Mouse (Mus musculus): ENCODE measurements around the gene Otog. TPM values are rescaled to one million over a fixed set of nuclear protein-coding genes. Genes with fewer than 3 reads are reported as not detected.

Gene Otog
- polyA plus RNA-seq, 1 experiment from 2014 or later: not detected

DNA sequence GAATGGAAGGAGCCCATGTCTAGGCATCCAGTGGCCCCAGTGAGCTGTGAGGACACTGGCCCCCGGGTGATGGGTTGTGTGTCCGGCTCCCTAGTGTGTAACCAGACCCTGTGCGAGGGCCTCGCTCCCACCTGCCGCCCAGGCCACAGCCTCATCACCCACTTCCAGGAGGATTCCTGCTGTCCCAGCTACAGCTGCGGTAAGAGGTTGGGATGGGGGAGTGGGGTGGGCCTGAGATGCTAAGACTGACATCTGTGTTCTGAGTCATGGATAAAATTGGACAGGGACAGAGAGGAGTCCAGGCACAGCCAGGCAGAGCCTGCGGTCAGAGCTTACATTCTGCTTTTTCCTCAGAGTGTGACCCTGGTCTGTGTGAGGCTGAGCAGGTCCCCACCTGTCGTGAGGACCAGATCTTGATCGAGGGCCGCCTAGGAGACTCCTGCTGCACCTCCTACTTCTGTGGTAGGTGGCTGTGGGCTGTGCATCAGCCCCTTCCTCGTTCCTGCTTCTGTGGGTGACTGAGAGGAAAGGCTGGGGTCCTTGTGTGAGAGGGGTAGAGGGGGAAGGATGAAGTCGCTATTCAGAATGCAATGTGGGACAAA, 60.3 kb downstream of the Otog start:
- no peaks in the 10 kb centered on the region for H3K27me3 ChIP-seq (ENCODE audit: insufficient read depth, low read length)

DNA sequence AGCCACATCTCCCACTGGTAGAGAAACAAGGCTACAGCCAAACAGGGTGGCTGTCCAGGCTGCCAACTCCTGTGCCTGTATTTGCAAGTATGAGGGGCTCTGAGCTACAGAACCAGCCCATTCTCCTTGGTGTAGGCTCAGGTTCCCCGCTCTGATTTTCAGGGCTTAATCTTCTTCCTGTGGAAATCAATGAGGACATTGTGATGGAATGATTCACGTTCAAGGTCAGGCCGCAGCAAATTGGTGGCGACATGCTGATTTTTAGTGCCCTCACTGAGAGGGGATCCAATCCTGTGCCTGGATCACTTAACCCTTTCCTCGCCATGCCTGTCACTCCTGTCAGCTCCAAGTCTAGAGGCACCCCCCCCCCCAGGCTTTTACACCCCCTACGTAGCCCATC, 72.7 kb downstream of the Otog start:
- DNase-seq (no peak), ATAC-seq (ENCODE audit: insufficient read depth) (no peak)
- Histone ChIP-seq H3K4me2 (no peak overlapping the region), H3K4me1 (ENCODE audit: insufficient read depth) (no peaks in the 10 kb centered on the region), H3K4me3 (ENCODE audit: low read depth, low read length) (no peak overlapping the region), H3K9ac (no peak overlapping the region), H3K27ac (ENCODE audit: low read depth) (no peak overlapping the region), H3K27me3 (ENCODE audit: insufficient read depth, low read length) (no peaks in the 10 kb centered on the region), H3K9me3 (ENCODE audit: low read depth, low read length) (no peaks in the 10 kb centered on the region), H3K36me3 (ENCODE audit: insufficient read depth) (no peaks in the 10 kb centered on the region)
- TF ChIP-seq CTCF (IDR thresholded peaks at IDR 0.05; ENCODE audit: low read depth): no peak
- WGBS: 34% methylated on average over 6 of the region's 6 CpGs

More for the DNA sequence above, 60.3 kb downstream of the Otog start:
- TF ChIP-seq CTCF (IDR thresholded peaks at IDR 0.05; ENCODE audit: low read depth): no peak
- WGBS: 71% methylated on average over 12 of the region's 12 CpGs
- Histone ChIP-seq H3K4me3 (ENCODE audit: low read depth, low read length) (no peak overlapping the region), H3K9ac (no peak overlapping the region), H3K4me1 (ENCODE audit: insufficient read depth) (no peaks in the 10 kb centered on the region), H3K9me3 (ENCODE audit: low read depth, low read length) (no peaks in the 10 kb centered on the region), H3K27ac (ENCODE audit: low read depth) (no peak overlapping the region), H3K4me2 (no peak overlapping the region), H3K36me3 (ENCODE audit: insufficient read depth) (no peaks in the 10 kb centered on the region)
- DNase-seq (no peak), ATAC-seq (ENCODE audit: insufficient read depth) (no peak)

DNA sequence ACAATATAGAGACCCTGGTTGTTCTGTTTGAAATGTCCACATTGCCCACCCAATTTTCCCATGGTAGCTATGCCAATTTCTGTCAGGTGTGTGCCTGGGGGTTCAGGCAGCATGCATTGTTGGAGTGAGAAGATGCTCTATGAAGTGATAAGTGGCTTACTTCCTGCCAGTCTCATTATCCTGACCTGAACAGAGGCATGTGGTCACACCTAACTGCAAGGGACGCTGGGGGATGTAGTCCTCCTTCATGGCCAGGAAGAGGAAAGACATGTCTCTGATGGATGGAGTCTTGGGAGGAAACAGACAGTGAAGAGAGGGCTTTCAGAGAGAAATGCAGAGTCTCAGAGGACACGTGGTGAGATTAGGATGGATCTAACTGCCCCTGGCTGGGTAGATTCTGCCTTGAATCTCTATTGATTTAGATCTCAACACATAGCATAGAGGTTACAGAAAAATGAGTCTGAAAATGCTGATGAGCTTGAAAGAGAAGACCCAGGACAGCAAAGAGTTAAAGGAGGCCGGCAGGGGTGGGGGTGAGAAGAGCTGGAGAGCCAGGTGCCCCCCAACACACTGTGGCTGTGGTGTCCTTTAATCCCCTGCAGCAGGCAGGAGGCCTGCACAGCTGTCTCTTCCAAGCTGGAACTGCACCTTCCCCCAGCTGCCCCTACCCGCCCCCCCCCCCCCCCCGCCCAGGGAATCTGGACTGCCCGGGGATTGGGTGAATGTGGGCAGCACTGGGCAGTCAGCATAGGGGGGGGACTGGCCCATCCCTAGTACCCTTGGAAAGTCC, 73.6 kb downstream of the Otog start:
- H3K27ac ChIP-seq (ENCODE audit: low read depth): no peak overlapping the region
- H3K36me3 ChIP-seq (ENCODE audit: insufficient read depth): no peaks in the 10 kb centered on the region
- ATAC-seq (ENCODE audit: insufficient read depth): no peak
- H3K9ac ChIP-seq: no peak overlapping the region
- WGBS: 39% methylated on average over 4 of the region's 6 CpGs
- no peak for TF ChIP-seq CTCF (IDR thresholded peaks at IDR 0.05; ENCODE audit: low read depth)
- H3K4me3 ChIP-seq (ENCODE audit: low read depth, low read length): no peak overlapping the region
- no peak for DNase-seq
- no peak overlapping the region for H3K4me2 ChIP-seq
- no peaks in the 10 kb centered on the region for H3K27me3 ChIP-seq (ENCODE audit: insufficient read depth, low read length)
- H3K9me3 ChIP-seq (ENCODE audit: low read depth, low read length): no peaks in the 10 kb centered on the region
- H3K4me1 ChIP-seq (ENCODE audit: insufficient read depth): no peaks in the 10 kb centered on the region

DNA sequence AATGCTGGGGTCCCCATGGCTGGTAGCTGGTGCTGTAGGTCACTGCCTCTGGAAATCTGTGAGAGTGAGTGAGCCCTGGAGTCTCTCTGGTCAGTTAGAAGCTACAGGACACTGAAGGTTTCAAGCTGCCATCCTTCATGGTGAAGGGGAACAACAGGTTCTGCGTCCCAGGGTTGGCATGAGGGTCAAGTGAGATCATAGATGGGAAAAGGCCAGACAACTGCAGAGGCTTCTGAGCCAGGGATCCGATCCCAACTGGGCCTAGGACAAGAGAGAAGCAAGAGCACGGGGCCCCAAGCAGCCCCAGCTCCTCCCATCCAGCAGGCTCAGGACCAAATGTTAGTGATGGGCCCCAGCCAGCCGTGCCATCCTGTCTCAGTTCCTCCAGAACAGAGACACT, 74.9 kb downstream of the Otog start:
- TF ChIP-seq CTCF (IDR thresholded peaks at IDR 0.05; ENCODE audit: low read depth): no peak
- DNase-seq (no peak), ATAC-seq (ENCODE audit: insufficient read depth) (no peak)
- Histone ChIP-seq H3K4me3 (ENCODE audit: low read depth, low read length) (no peak overlapping the region), H3K27ac (ENCODE audit: low read depth) (no peak overlapping the region), H3K9ac (no peak overlapping the region), H3K27me3 (ENCODE audit: insufficient read depth, low read length) (no peaks in the 10 kb centered on the region), H3K4me1 (ENCODE audit: insufficient read depth) (no peaks in the 10 kb centered on the region), H3K9me3 (ENCODE audit: low read depth, low read length) (no peaks in the 10 kb centered on the region), H3K36me3 (ENCODE audit: insufficient read depth) (no peaks in the 10 kb centered on the region), H3K4me2 (no peak overlapping the region)
- 56% methylated on average over 4 of the region's 4 CpGs for WGBS

GRCm38 (mm10) chr7:46316948-46317347, 76.2 kb downstream of the Otog start:
- WGBS: 4% methylated on average over 7 of the region's 7 CpGs
- H3K9me3 ChIP-seq (ENCODE audit: low read depth, low read length): no peaks in the 10 kb centered on the region
- H3K4me2 ChIP-seq: no peak overlapping the region
- no peak overlapping the region for H3K9ac ChIP-seq
- H3K4me3 ChIP-seq (ENCODE audit: low read depth, low read length): no peak overlapping the region
- no peak overlapping the region for H3K27ac ChIP-seq (ENCODE audit: low read depth)
- no peaks in the 10 kb centered on the region for H3K36me3 ChIP-seq (ENCODE audit: insufficient read depth)
- H3K27me3 ChIP-seq (ENCODE audit: insufficient read depth, low read length): no peaks in the 10 kb centered on the region
- H3K4me1 ChIP-seq (ENCODE audit: insufficient read depth): no peaks in the 10 kb centered on the region
- ATAC-seq (ENCODE audit: insufficient read depth) (peak; percentile 85), DNase-seq (peak; percentile 60)
- TF ChIP-seq CTCF (IDR thresholded peaks at IDR 0.05; ENCODE audit: low read depth): no peak

DNA sequence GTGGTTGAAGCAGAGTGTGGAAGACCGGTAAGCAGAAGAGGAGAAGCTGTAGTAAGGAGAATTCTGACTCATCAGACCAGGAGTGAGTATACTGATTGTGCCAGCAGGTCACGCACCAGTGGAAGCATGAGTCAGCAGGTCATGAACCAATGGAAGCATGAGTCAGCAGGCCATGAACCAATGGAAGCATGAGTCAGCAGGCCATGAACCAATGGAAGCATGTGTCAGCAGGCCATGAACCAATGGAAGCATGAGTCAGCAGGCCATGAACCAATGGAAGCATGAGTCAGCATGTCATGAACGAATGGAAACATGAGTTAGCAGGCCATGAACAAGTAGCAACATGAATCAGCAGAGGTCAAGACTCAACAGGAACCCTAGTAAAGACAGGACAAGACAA, 80.5 kb downstream of the Otog start:
- Histone ChIP-seq H3K36me3 (ENCODE audit: insufficient read depth) (no peaks in the 10 kb centered on the region), H3K9me3 (ENCODE audit: low read depth, low read length) (no peaks in the 10 kb centered on the region), H3K4me3 (ENCODE audit: low read depth, low read length) (no peak overlapping the region), H3K4me1 (ENCODE audit: insufficient read depth) (no peaks in the 10 kb centered on the region), H3K27me3 (ENCODE audit: insufficient read depth, low read length) (no peaks in the 10 kb centered on the region), H3K27ac (ENCODE audit: low read depth) (no peak overlapping the region), H3K9ac (no peak overlapping the region), H3K4me2 (no peak overlapping the region)
- DNase-seq (no peak), ATAC-seq (ENCODE audit: insufficient read depth) (no peak)
- WGBS: 70% methylated on average over 3 of the region's 3 CpGs
- TF ChIP-seq CTCF (IDR thresholded peaks at IDR 0.05; ENCODE audit: low read depth): no peak

GRCm38 (mm10) chr7:46327896-46328295, 87.1 kb downstream of the Otog start:
- no peak for TF ChIP-seq CTCF (IDR thresholded peaks at IDR 0.05; ENCODE audit: low read depth)
- WGBS: 39% methylated on average over 4 of the region's 4 CpGs

More at GRCm38 (mm10) chr7:46327896-46328295, 87.1 kb downstream of the Otog start:
- no peaks in the 10 kb centered on the region for H3K27me3 ChIP-seq (ENCODE audit: insufficient read depth, low read length)
- no peak overlapping the region for H3K4me3 ChIP-seq (ENCODE audit: low read depth, low read length)
- no peak overlapping the region for H3K9ac ChIP-seq
- H3K36me3 ChIP-seq (ENCODE audit: insufficient read depth): no peaks in the 10 kb centered on the region
- DNase-seq (no peak), ATAC-seq (ENCODE audit: insufficient read depth) (no peak)
- H3K4me1 ChIP-seq (ENCODE audit: insufficient read depth): no peaks in the 10 kb centered on the region
- H3K4me2 ChIP-seq: no peak overlapping the region
- no peaks in the 10 kb centered on the region for H3K9me3 ChIP-seq (ENCODE audit: low read depth, low read length)
- H3K27ac ChIP-seq (ENCODE audit: low read depth): no peak overlapping the region
